Comparison of ENCODE assay signal across 9 mouse cellular contexts in genomic region chr3:146220776-146221486, GRCm38 (mm10). TPM values are rescaled to one million over a fixed set of nuclear protein-coding genes. Genes with fewer than 3 reads are reported as not detected.
A peak's percentile ranks its signal among the peaks of the same experiment; 100 is the strongest.
DNase-seq lines count a peak whose midpoint lies in the region; ATAC-seq lines count a peak whose summit lies in the region.
"Had no signal": no experiment of that assay in that cellular context is flagged by ENCODE, and none has a peak within 500 bp of the region (broad histone marks: within the 10 kb centered on the region; RNA-seq: fewer than 3 reads in every experiment).

Lpar3 (plus strand) TSS chr3:146220963.

- H3K9me3 ChIP-seq in forebrain, embryonic 15.5 days = no peaks in the 10 kb centered on the region

- peak; percentile 90 for ATAC-seq in forebrain, embryonic 15.5 days (replicated peaks)

- under 1% methylated on average over 69 of the region's 73 CpGs for WGBS in forebrain, embryonic 15.5 days

- DNase-seq in B cell, adult 2 months = peak; percentile 67 to 72
- DNase-seq in adrenal gland, postnatal 36 days = peak; percentile 86
- DNase-seq in heart, postnatal 25 days (ENCODE audit: low spot score) = peak; percentile 33
- DNase-seq in kidney, postnatal 4 days = peak; percentile 83 to 89
- peak; percentile 86 for DNase-seq in lung, postnatal 10 days
- peak; percentile 79 for DNase-seq in retina, postnatal 1 day
- DNase-seq in urinary bladder, postnatal 14 days (ENCODE audit: low spot score) = peak; percentile 78

- H3K27me3 ChIP-seq in forebrain, embryonic 15.5 days = peaks cover 41% of the 10 kb centered on the region

- H3K4me1 ChIP-seq in forebrain, embryonic 15.5 days = peaks cover 11% of the 10 kb centered on the region

- no peaks in the 10 kb centered on the region for H3K36me3 ChIP-seq in forebrain, embryonic 15.5 days

- no peak within 1 kb of the TSS for H3K27ac ChIP-seq in forebrain, embryonic 15.5 days (replicated peaks)

- peak within 1 kb of the TSS; percentile 91 for H3K4me2 ChIP-seq in forebrain, embryonic 15.5 days (replicated peaks)

- intact Hi-C loops in heart, postnatal 25 days (cut with DNase I) = no loop called here

- H3K4me3 ChIP-seq in forebrain, embryonic 15.5 days = peak within 1 kb of the TSS; percentile 44

- peak within 1 kb of the TSS; percentile 17; the same call in 1 of the 2 replicates for H3K9ac ChIP-seq in forebrain, embryonic 15.5 days (replicated peaks)

RNA-seq across cellular contexts. Expression of gene Lpar3, which starts in this region (rescaled TPM):
- under 1 TPM; 0.30 to 0.33 TPM for total RNA-seq in adrenal gland, postnatal 36 days (2021)
- 0.18 and 0.28 TPM in 2 replicates for polyA plus RNA-seq in forebrain, embryonic 15.5 days (2015; fragmentation: Nextera tagmentation; extraction: Ambion mirVana)
- total RNA-seq in heart, postnatal 25 days (2021) = under 1 TPM; 0.36 to 0.65 TPM
- total RNA-seq: neutrophil, adult 5-6 weeks had no signal

Comparison
In these comparisons a context has a peak if more than half of its experiments do, and no peak if none do; other contexts are left out.
1. Peak in DNase-seq in adrenal gland, postnatal 36 days; RNA of the gene not detected or under 1 TPM.
2. Peak in ATAC-seq, H3K4me3 ChIP-seq, H3K9ac ChIP-seq and H3K4me2 ChIP-seq in forebrain, embryonic 15.5 days; RNA of the gene not detected or under 1 TPM.
3. Peak in DNase-seq in heart, postnatal 25 days; RNA of the gene not detected or under 1 TPM.
4. DNase-seq: peak in every context shown above with its lines; median percentile 86 in adrenal gland, postnatal 36 days; 86 in kidney, postnatal 4 days; 86 in lung, postnatal 10 days; 79 in retina, postnatal 1 day; 78 in urinary bladder, postnatal 14 days; 70 in B cell, adult 2 months; 33 in heart, postnatal 25 days.